Mouse (Mus musculus) limb, embryonic 13.5 days (tissue): ENCODE results near the gene Yars. TPM values are rescaled to one million over a fixed set of nuclear protein-coding genes. Genes with fewer than 3 reads are reported as not detected.

Experiments used
- ATAC-seq: fragments of 200-750 bp; cut with Nextera tagmentation; 2 replicates; pipeline ENCODE4 v1.8.0; 2017; ENCODE audit warnings: low read depth, moderate number of reproducible peaks, moderate TSS enrichment; ENCODE audit not compliant: low FRiP score
- H3K27ac ChIP-seq: fragments of 300-500 bp; sonication (generic); 2 replicates; pipeline ENCODE4 v1.5.1; 2015; ENCODE audit warnings: inconsistent platforms, mild to moderate bottlenecking, moderate library complexity
- H3K27me3 ChIP-seq: fragments of 300-500 bp; sonication (generic); 2 replicates; pipeline ENCODE4 v1.6.1; 2015; ENCODE audit warnings: mild to moderate bottlenecking, inconsistent platforms
- H3K36me3 ChIP-seq: fragments of 300-500 bp; sonication (generic); 2 replicates; pipeline ENCODE4 v1.6.1; 2015; ENCODE audit warnings: inconsistent platforms, mild to moderate bottlenecking, moderate library complexity
- H3K4me1 ChIP-seq: fragments of 300-500 bp; sonication (generic); 2 replicates; pipeline ENCODE4 v1.6.1; 2015; ENCODE audit warnings: inconsistent platforms
- H3K4me2 ChIP-seq: fragments of 300-500 bp; sonication (generic); replicated peaks from 2 replicates; pipeline ENCODE4 v1.6.1; 2015; ENCODE audit warnings: inconsistent platforms, mild to moderate bottlenecking, moderate library complexity
- H3K4me3 ChIP-seq: fragments of 300-500 bp; sonication (generic); 2 replicates; pipeline ENCODE4 v1.5.1; 2015; ENCODE audit warnings: moderate library complexity, mild to moderate bottlenecking, inconsistent platforms
- H3K9ac ChIP-seq: fragments of 300-500 bp; sonication (generic); 2 replicates; pipeline ENCODE4 v1.6.1; 2015; ENCODE audit warnings: mild to moderate bottlenecking, inconsistent platforms
- H3K9me3 ChIP-seq: fragments of 300-500 bp; sonication (generic); 2 replicates; pipeline ENCODE4 v1.6.1; 2016; ENCODE audit warnings: inconsistent platforms
- WGBS: fragments of 180-500 bp; shearing (Covaris S2); methylation state at CpG from one replicate; pipeline ENCODE4 v1.1.7; 2015; 5-methylcytosine and 5-hydroxymethylcytosine counted together
- polyA plus RNA-seq: library from polyadenylated mRNA; unstranded; fragments of >200 nt; fragmentation: Nextera tagmentation; extraction: Ambion mirVana; gene quantifications from 2 replicates; pipeline ENCODE4 v1.2.1, GENCODE M21; 2015

Gene Yars
- polyA plus RNA-seq, 1 experiment from 2014 or later = 80.4 TPM

GRCm38 (mm10) chr4:129248243-129248767, 58.7 kb downstream of the Yars start:
- Histone ChIP-seq H3K9me3 (no peaks in the 10 kb centered on the region), H3K4me2 (peak overlapping the region; percentile 98), H3K27ac (no peak overlapping the region), H3K27me3 (peaks cover 71% of the 10 kb centered on the region), H3K4me1 (peaks cover 28% of the 10 kb centered on the region), H3K4me3 (peak overlapping the region; percentile 67), H3K9ac (peak overlapping the region; percentile 81), H3K36me3 (no peaks in the 10 kb centered on the region)
- under 1% methylated on average over 30 of the region's 74 CpGs for WGBS
- no peak for ATAC-seq

DNA sequence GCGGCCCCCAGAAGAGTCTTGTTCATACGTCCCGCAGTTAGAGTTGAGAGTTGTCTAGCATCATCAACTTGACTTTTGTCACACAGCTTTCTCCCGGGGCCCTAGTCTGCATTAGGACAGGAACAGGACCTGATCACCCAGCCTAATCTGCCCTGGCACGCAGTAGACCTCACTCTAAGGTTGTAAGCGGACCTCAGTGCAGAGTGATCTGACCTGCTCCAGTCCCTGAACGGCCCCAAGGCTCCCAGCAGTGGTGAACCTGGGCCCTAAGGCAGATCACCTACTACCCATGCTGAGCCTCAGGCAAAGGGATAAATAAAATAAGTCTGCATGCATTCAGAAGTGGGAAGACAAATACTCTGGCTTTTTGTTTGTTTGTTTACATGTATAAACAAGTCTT, 59.7 kb downstream of the Yars start:
- peak overlapping the region; percentile 67; the same call in 1 of the 2 replicates for H3K4me3 ChIP-seq
- no peak overlapping the region for H3K27ac ChIP-seq
- H3K4me2 ChIP-seq = no peak overlapping the region
- no peak for ATAC-seq
- peaks cover 28% of the 10 kb centered on the region for H3K4me1 ChIP-seq
- no peak overlapping the region for H3K9ac ChIP-seq
- H3K27me3 ChIP-seq = peaks cover 70% of the 10 kb centered on the region
- no peaks in the 10 kb centered on the region for H3K36me3 ChIP-seq
- WGBS = 31% methylated on average over 7 of the region's 7 CpGs
- H3K9me3 ChIP-seq = no peaks in the 10 kb centered on the region

- peaks cover 54% of the 10 kb centered on the region for H3K27me3 ChIP-seq
- no peaks in the 10 kb centered on the region for H3K36me3 ChIP-seq
- H3K4me1 ChIP-seq = peaks cover 28% of the 10 kb centered on the region
- H3K4me3 ChIP-seq = peak overlapping the region; percentile 8; the same call in 1 of the 2 replicates
- H3K9me3 ChIP-seq = no peaks in the 10 kb centered on the region
- H3K4me2 ChIP-seq = peak overlapping the region; percentile 50
- WGBS = 24% methylated on average over 15 of the region's 15 CpGs
- H3K27ac ChIP-seq = no peak overlapping the region
- H3K9ac ChIP-seq = peak overlapping the region; percentile 31; the same call in 1 of the 2 replicates
- no peak for ATAC-seq
Measured at GRCm38 (mm10) chr4:129250759-129251481, 61.4 kb downstream of the Yars start.

DNA sequence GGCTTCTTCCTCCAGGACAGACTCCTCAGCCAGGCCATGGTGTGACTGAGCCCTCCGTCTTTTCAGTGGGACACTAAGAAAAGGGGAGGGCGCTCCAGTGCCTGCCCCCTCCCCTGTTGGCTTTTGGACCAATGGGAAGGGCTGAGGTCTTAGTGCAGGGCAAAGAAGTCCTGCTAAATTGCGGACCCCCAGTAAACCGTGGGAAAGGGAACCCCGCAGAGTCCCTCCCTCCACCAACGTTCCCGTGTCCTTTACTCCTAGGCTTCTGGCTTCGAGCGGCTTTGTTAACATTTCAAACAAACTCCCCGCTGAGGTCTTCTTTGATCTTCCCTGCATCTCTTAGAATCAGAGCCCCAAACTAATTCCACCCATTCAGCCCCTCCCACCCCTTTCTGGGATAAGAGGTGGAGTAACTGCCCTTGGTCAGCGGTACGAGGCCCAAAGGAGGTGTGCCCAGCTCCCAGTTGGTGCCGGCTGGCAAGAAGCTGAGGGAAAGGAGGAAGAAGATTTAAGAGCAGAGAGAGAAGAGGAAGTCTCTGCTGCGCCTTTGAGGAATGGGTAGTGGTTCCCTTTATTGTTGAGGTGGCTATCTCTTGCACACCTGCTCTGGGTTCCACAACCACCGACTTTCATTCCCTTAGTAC, 62.0 kb downstream of the Yars start:
- H3K4me2 ChIP-seq = peak overlapping the region; percentile 50
- peaks cover 47% of the 10 kb centered on the region for H3K27me3 ChIP-seq
- ATAC-seq = no peak
- WGBS = 4% methylated on average over 15 of the region's 15 CpGs
- H3K4me3 ChIP-seq = peak overlapping the region; percentile 8; the same call in 1 of the 2 replicates
- H3K4me1 ChIP-seq = peaks cover 33% of the 10 kb centered on the region
- H3K36me3 ChIP-seq = no peaks in the 10 kb centered on the region
- no peaks in the 10 kb centered on the region for H3K9me3 ChIP-seq
- 0 out of 2 replicates have a peak overlapping the region, but pooled peaks have one; percentile 31 for H3K9ac ChIP-seq
- H3K27ac ChIP-seq = no peak overlapping the region

DNA sequence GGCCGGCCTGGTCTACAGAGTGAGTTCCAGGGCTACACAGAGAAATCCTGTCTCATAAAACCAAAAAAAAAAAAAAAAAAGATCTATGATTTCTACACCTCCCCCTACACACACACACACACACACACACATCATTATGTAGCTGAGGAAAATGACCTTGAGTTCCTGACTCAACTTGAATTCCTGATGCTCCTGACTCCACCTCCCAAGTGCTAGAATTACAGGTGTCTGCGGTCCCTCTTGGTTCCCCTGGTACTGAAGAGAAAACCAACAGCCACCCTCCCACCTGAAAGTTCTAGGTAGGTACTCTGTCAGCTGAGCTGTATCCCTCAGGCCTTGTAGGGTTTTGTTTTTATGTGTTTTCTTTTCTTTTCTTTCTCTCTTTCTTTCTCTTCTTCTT, 62.9 kb downstream of the Yars start:
- H3K36me3 ChIP-seq = no peaks in the 10 kb centered on the region
- H3K4me3 ChIP-seq = no peak overlapping the region
- no peak for ATAC-seq
- H3K27me3 ChIP-seq = peaks cover 38% of the 10 kb centered on the region
- no peak overlapping the region for H3K27ac ChIP-seq
- H3K4me1 ChIP-seq = peaks cover 35% of the 10 kb centered on the region
- no peak overlapping the region for H3K4me2 ChIP-seq
- no peaks in the 10 kb centered on the region for H3K9me3 ChIP-seq
- H3K9ac ChIP-seq = no peak overlapping the region
- 82% methylated on average over 2 of the region's 2 CpGs for WGBS

DNA sequence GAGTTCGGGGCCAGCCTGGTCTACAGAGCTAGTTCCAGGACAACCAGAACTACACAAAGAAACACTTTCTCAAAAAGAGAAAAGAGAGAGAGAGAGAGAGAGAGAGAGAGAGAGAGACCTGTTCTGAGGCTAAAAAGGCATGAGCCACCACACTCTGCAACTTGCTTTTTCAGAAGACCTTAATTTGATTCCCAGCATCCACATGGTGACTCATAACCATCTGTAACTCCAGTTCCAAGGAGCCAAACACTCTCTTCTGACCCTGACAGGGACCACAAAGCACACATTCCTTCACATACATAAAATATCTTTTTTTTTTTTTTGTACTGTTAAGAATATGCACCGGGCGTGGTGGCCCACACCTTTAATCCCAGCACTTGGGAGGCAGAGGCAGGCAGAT, 65.0 kb downstream of the Yars start:
- no peaks in the 10 kb centered on the region for H3K9me3 ChIP-seq
- peaks cover 19% of the 10 kb centered on the region for H3K4me1 ChIP-seq
- no peak overlapping the region for H3K4me2 ChIP-seq
- peaks cover 18% of the 10 kb centered on the region for H3K27me3 ChIP-seq
- H3K36me3 ChIP-seq = no peaks in the 10 kb centered on the region
- no peak overlapping the region for H3K9ac ChIP-seq
- no peak for ATAC-seq
- 87% methylated on average over 3 of the region's 3 CpGs for WGBS
- no peak overlapping the region for H3K27ac ChIP-seq
- no peak overlapping the region for H3K4me3 ChIP-seq

DNA sequence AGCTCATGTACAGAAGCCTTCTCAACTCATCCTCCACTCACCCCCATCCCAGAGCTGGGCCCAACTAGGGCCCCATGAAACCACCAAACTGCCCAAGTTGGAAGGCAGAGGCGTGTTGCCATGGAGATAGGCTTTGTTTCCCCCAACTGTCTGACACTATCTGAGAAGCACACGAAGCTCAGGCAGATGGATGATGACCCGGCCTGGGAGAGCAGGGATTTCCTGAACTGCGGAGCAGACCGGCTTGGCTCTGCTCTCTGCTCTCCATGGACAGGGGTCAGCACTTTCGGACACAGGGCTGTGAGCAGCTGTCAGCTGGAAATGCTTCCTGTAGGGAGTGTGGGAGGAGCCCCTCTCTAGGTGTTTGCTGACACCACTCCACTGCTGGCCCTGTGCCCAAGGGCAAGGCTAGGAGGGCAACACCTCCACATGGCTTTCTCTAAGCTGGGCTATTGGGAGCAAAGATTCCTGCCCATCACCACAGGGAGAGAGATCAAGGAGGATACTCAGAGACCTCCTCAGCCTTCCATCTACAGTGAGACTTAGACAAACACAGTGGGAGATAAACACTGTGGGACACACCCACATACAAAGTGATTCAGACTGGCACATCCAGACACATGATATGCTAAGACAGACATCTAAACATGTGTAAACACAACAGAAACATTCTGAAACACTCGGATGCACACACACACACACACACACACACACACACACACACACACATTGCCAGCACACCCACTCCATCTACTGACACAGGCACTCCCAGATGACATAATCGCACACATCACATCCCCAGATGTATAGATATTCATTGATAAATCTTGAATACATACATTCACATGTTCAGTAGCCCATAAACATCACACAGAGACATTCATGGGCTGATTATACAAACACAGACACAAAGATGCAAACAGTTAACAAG, 67.2 kb downstream of the Yars start:
- Histone ChIP-seq H3K4me2 (no peak overlapping the region), H3K9me3 (no peaks in the 10 kb centered on the region), H3K4me1 (peaks cover 8% of the 10 kb centered on the region), H3K4me3 (no peak overlapping the region), H3K36me3 (no peaks in the 10 kb centered on the region), H3K9ac (no peak overlapping the region), H3K27me3 (no peaks in the 10 kb centered on the region; the same call in 1 of the 2 replicates), H3K27ac (no peak overlapping the region)
- 0 out of 2 replicates have a peak, but pooled peaks have one; percentile 15 for ATAC-seq
- 35% methylated on average over 8 of the region's 8 CpGs for WGBS

DNA sequence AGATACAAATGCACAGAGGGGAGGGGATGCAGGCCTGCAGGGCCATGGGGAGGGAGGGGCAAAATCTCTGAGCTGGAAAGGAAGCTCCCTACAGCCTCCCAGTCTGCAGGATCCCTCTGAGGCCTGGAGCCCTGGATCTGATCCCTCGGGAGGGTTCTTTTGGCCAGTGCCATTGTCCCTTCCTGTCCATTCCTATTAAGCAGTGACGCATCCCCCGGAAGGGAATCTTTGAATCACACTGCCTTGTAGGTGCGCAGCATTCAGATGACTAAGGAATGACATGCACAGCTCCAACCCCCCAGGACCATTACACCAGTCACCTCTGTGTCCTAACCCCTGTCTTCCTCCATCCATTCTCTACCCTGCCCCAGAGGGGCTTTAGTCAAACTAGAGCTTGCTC, 69.5 kb downstream of the Yars start:
- no peak for ATAC-seq
- Histone ChIP-seq H3K4me2 (no peak overlapping the region), H3K4me1 (peaks cover 18% of the 10 kb centered on the region), H3K27me3 (no peaks in the 10 kb centered on the region), H3K9me3 (no peaks in the 10 kb centered on the region), H3K4me3 (no peak overlapping the region), H3K36me3 (no peaks in the 10 kb centered on the region), H3K27ac (no peak overlapping the region), H3K9ac (no peak overlapping the region)
- 81% methylated on average over 4 of the region's 4 CpGs for WGBS

DNA sequence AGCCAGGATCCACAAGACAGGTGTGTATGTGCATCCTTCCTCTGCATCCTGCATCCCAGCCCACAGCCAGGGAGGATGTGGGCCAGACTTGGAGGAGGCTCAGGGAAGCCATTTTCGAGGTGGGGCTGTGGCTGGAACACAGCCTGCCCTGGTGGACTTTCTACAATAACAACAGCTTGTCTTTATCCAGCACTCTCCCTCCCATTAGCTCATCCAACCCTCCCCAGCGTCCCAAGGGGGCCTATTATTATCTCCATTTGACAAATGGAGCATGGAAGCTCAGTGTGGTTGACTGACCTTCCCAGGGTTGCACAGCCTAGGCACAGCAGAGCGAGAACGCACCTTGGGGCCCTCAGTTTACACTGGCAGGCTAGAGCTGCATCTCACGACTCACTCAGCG, 71.1 kb downstream of the Yars start:
- Histone ChIP-seq H3K4me1 (peaks cover 18% of the 10 kb centered on the region), H3K9ac (no peak overlapping the region; the same call in 1 of the 2 replicates), H3K4me3 (no peak overlapping the region), H3K27me3 (no peaks in the 10 kb centered on the region), H3K36me3 (no peaks in the 10 kb centered on the region), H3K4me2 (no peak overlapping the region), H3K9me3 (no peaks in the 10 kb centered on the region), H3K27ac (no peak overlapping the region)
- no peak for ATAC-seq
- WGBS = 20% methylated on average over 6 of the region's 6 CpGs

DNA sequence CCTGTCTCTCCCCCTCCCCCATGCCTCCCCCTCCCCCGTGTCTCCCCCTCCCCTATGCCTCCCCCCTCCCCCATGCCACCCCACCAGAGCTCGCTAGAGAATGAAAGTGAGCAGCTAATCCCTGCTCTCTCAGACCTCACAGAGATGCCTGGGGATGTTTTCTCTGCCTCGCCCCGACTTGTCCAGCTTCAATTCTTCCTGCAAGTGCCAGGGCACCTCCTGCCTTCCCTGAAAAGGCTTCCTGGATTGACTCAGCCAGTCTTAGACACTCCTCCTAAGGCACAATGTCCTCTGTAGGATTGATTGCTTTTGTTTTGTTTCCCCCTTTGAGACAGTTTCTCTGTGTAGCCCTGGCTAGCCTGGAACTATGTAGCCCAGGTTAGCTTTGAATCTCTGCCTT, 71.6 kb downstream of the Yars start, which contains the start of gene C77080:
Gene C77080, minus strand, starts transcription at position 209 of the 400 bp plus-strand sequence.
- Histone ChIP-seq H3K4me3 (no peak within 1 kb of the TSS), H3K4me2 (no peak within 1 kb of the TSS), H3K36me3 (no peaks in the 10 kb centered on the region), H3K9me3 (no peaks in the 10 kb centered on the region), H3K27ac (no peak within 1 kb of the TSS), H3K4me1 (peaks cover 18% of the 10 kb centered on the region), H3K9ac (no peak within 1 kb of the TSS; the same call in 1 of the 2 replicates), H3K27me3 (no peaks in the 10 kb centered on the region)
- 0% methylated on average over 1 of the region's 4 CpGs for WGBS
- no peak for ATAC-seq

GRCm38 (mm10) chr4:129263225-129264021, 73.9 kb downstream of the Yars start:
- peak; percentile 73 for ATAC-seq
- H3K4me3 ChIP-seq = no peak overlapping the region
- peak overlapping the region; percentile 52 for H3K9ac ChIP-seq
- H3K27me3 ChIP-seq = no peaks in the 10 kb centered on the region
- peaks cover 12% of the 10 kb centered on the region for H3K4me1 ChIP-seq
- no peaks in the 10 kb centered on the region for H3K36me3 ChIP-seq
- H3K4me2 ChIP-seq = peak overlapping the region; percentile 38
- WGBS = 24% methylated on average over 19 of the region's 19 CpGs
- H3K27ac ChIP-seq = peak overlapping the region; percentile 33; the same call in 1 of the 2 replicates
- H3K9me3 ChIP-seq = no peaks in the 10 kb centered on the region
